Mouse (Mus musculus): Measurements from ENCODE around the gene Spata2l. TPM values are rescaled to one million over a fixed set of nuclear protein-coding genes. Genes with fewer than 3 reads are reported as not detected.
"Not testable (repeated sequence)": the region's sequence is repeated elsewhere in the genome, so short reads cannot be mapped to it uniquely, and the experiment has no call there.

The Spata2l gene
- polyA plus RNA-seq, 1 experiment from 2014 or later = 4.2 TPM

GRCm38 (mm10) chr8:123212321-123213117 lies 23.5 kb downstream of the Spata2l start, which contains the start of the genes Chmp1a and Spata33:
TSS of gene Chmp1a (minus strand) at chr8:123212763.
TSS of gene Spata33 (plus strand) at chr8:123212832.
- Histone ChIP-seq H3K27ac (ENCODE audit: low read depth) (peak within 1 kb of the TSS; percentile 86), H3K4me3 (ENCODE audit: low read depth, low read length) (peak within 1 kb of the TSS; percentile 98), H3K9me3 (ENCODE audit: low read length) (no peaks in the 10 kb centered on the region), H3K9ac (replicated peaks) (peak within 1 kb of the TSS; percentile 99), H3K4me1 (ENCODE audit: insufficient read depth) (peaks cover 13% of the 10 kb centered on the region), H3K36me3 (replicated peaks; ENCODE audit: insufficient read depth, low read length) (peaks cover 28% of the 10 kb centered on the region), H3K4me2 (ENCODE audit: low read depth, low read length) (peak within 1 kb of the TSS; percentile 92), H3K27me3 (ENCODE audit: insufficient read depth, low read length) (no peaks in the 10 kb centered on the region)
- peak; percentile 98 for DNase-seq
- under 1% methylated on average over 76 of the region's 76 CpGs for WGBS (ENCODE audit: insufficient replicate concordance)
- peak; percentile 95 for ATAC-seq
- peak; percentile 42; the same call in 1 of the 2 replicates for TF ChIP-seq EP300 (IDR thresholded peaks at IDR 0.05; ENCODE audit: low read depth)
- TF ChIP-seq CTCF (IDR thresholded peaks at IDR 0.05; ENCODE audit: low read depth) = peak; percentile 73

- H3K27ac ChIP-seq (ENCODE audit: low read depth) = peak overlapping the region; percentile 86
- WGBS (ENCODE audit: insufficient replicate concordance) = 21% methylated on average over 10 of the region's 10 CpGs
- DNase-seq (peak; percentile 14), ATAC-seq (no peak)
- H3K9me3 ChIP-seq (ENCODE audit: low read length) = no peaks in the 10 kb centered on the region
- H3K4me3 ChIP-seq (ENCODE audit: low read depth, low read length) = peak overlapping the region; percentile 98
- no peaks in the 10 kb centered on the region for H3K27me3 ChIP-seq (ENCODE audit: insufficient read depth, low read length)
- H3K9ac ChIP-seq (replicated peaks) = peak overlapping the region; percentile 99
- H3K4me1 ChIP-seq (ENCODE audit: insufficient read depth) = peaks cover 13% of the 10 kb centered on the region
- H3K4me2 ChIP-seq (ENCODE audit: low read depth, low read length) = peak overlapping the region; percentile 92
- no peak for TF ChIP-seq CTCF (IDR thresholded peaks at IDR 0.05; ENCODE audit: low read depth)
- no peak for TF ChIP-seq EP300 (IDR thresholded peaks at IDR 0.05; ENCODE audit: low read depth)
- H3K36me3 ChIP-seq (replicated peaks; ENCODE audit: insufficient read depth, low read length) = peaks cover 34% of the 10 kb centered on the region
Measured at GRCm38 (mm10) chr8:123211876-123212275, 24.2 kb downstream of the Spata2l start.

GRCm38 (mm10) chr8:123203571-123203970 lies 32.5 kb downstream of the Spata2l start:
- Histone ChIP-seq H3K4me3 (ENCODE audit: low read depth, low read length) (no peak overlapping the region), H3K9me3 (ENCODE audit: low read length) (no peaks in the 10 kb centered on the region), H3K4me2 (ENCODE audit: low read depth, low read length) (no peak overlapping the region), H3K36me3 (replicated peaks; ENCODE audit: insufficient read depth, low read length) (peaks cover 27% of the 10 kb centered on the region), H3K9ac (replicated peaks) (no peak overlapping the region), H3K27me3 (ENCODE audit: insufficient read depth, low read length) (no peaks in the 10 kb centered on the region), H3K27ac (ENCODE audit: low read depth) (no peak overlapping the region), H3K4me1 (ENCODE audit: insufficient read depth) (no peaks in the 10 kb centered on the region)
- no peak for TF ChIP-seq CTCF (IDR thresholded peaks at IDR 0.05; ENCODE audit: low read depth)
- TF ChIP-seq EP300 (IDR thresholded peaks at IDR 0.05; ENCODE audit: low read depth) = no peak
- ATAC-seq (no peak), DNase-seq (no peak)
- WGBS (ENCODE audit: insufficient replicate concordance) = 85% methylated on average over 3 of the region's 3 CpGs

- peaks cover 14% of the 10 kb centered on the region; the same call in 1 of the 2 replicates for H3K36me3 ChIP-seq (replicated peaks; ENCODE audit: insufficient read depth, low read length)
- peaks cover 2% of the 10 kb centered on the region; the same call in 1 of the 2 replicates for H3K4me1 ChIP-seq (ENCODE audit: insufficient read depth)
- ATAC-seq (no peak; the same call in 1 of the 2 replicates), DNase-seq (peak; percentile 79)
- no peak overlapping the region for H3K4me3 ChIP-seq (ENCODE audit: low read depth, low read length)
- H3K27me3 ChIP-seq (ENCODE audit: insufficient read depth, low read length) = no peaks in the 10 kb centered on the region
- H3K9me3 ChIP-seq (ENCODE audit: low read length) = no peaks in the 10 kb centered on the region
- H3K27ac ChIP-seq (ENCODE audit: low read depth) = no peak overlapping the region
- H3K9ac ChIP-seq (replicated peaks) = no peak overlapping the region
- H3K4me2 ChIP-seq (ENCODE audit: low read depth, low read length) = no peak overlapping the region
- WGBS (ENCODE audit: insufficient replicate concordance) = 20% methylated on average over 5 of the region's 5 CpGs
- TF ChIP-seq CTCF (IDR thresholded peaks at IDR 0.05; ENCODE audit: low read depth) = peak; percentile 95
- TF ChIP-seq EP300 (IDR thresholded peaks at IDR 0.05; ENCODE audit: low read depth) = no peak
Measured at GRCm38 (mm10) chr8:123202288-123202687, 33.7 kb downstream of the Spata2l start.

- no peak for DNase-seq
- no peak for ATAC-seq
Measured at GRCm38 (mm10) chr8:123199864-123200263, 36.2 kb downstream of the Spata2l start.

GRCm38 (mm10) chr8:123197016-123197415 lies 39.0 kb downstream of the Spata2l start:
- not testable (repeated sequence) for H3K9ac ChIP-seq (replicated peaks); H3K27me3 ChIP-seq (ENCODE audit: insufficient read depth, low read length); H3K27ac ChIP-seq (ENCODE audit: low read depth); H3K4me3 ChIP-seq (ENCODE audit: low read depth, low read length); H3K9me3 ChIP-seq (ENCODE audit: low read length); H3K36me3 ChIP-seq (replicated peaks; ENCODE audit: insufficient read depth, low read length); H3K4me2 ChIP-seq (ENCODE audit: low read depth, low read length); DNase-seq; H3K4me1 ChIP-seq (ENCODE audit: insufficient read depth)
- peak; percentile 79 for ATAC-seq
- WGBS (ENCODE audit: insufficient replicate concordance) = 62% methylated on average over 5 of the region's 5 CpGs

More at GRCm38 (mm10) chr8:123199864-123200263, 36.2 kb downstream of the Spata2l start:
- Histone ChIP-seq H3K36me3 (replicated peaks; ENCODE audit: insufficient read depth, low read length) (no peaks in the 10 kb centered on the region), H3K9me3 (ENCODE audit: low read length) (no peaks in the 10 kb centered on the region), H3K4me2 (ENCODE audit: low read depth, low read length) (no peak overlapping the region), H3K4me3 (ENCODE audit: low read depth, low read length) (no peak overlapping the region), H3K27me3 (ENCODE audit: insufficient read depth, low read length) (no peaks in the 10 kb centered on the region), H3K4me1 (ENCODE audit: insufficient read depth) (peaks cover 2% of the 10 kb centered on the region; the same call in 1 of the 2 replicates), H3K27ac (ENCODE audit: low read depth) (no peak overlapping the region), H3K9ac (replicated peaks) (no peak overlapping the region)
- WGBS (ENCODE audit: insufficient replicate concordance) = 64% methylated on average over 14 of the region's 14 CpGs
- TF ChIP-seq EP300 (IDR thresholded peaks at IDR 0.05; ENCODE audit: low read depth) = no peak
